Comparison of ENCODE assay signal across 9 mouse cellular contexts in genomic region chr15:96170986-96171769, GRCm38 (mm10).
DNase-seq lines count a peak whose midpoint lies in the region; ATAC-seq and TF ChIP-seq lines count a peak whose summit lies in the region.
"Had no signal": no experiment of that assay in that cellular context is flagged by ENCODE, and none has a peak within 500 bp of the region (broad histone marks: within the 10 kb centered on the region; RNA-seq: fewer than 3 reads in every experiment).

No protein-coding gene starts in this region.

- no peak for DNase-seq in heart, postnatal 0 days (ENCODE audit: low spot score)
- DNase-seq in heart, postnatal 36 days, result no peak
- DNase-seq in cerebellum, adult 9-11 months, result peak; percentile 60
- DNase-seq in limb, embryonic 11.5 days (ENCODE audit: low spot score), result peak; percentile 43
- no peak for DNase-seq in adrenal gland, postnatal 25 days

- no peak for TF ChIP-seq EP300 in heart, postnatal 0 days (IDR thresholded peaks at IDR 0.05; ENCODE audit: low read depth)

- intact Hi-C loops in heart, postnatal 36 days (cut with DNase I), result no loop called here

- ATAC-seq in heart, postnatal 0 days (ENCODE audit: insufficient read depth, low read depth), result no peak
- ATAC-seq in hindbrain, embryonic 13.5 days (ENCODE audit: low FRiP score), result peak; percentile 52; the same call in 1 of the 2 replicates
- peak; percentile 51; the same call in 1 of the 2 replicates for ATAC-seq in limb, embryonic 11.5 days (ENCODE audit: insufficient number of reproducible peaks, low FRiP score, low TSS enrichment, low read depth)
- ATAC-seq in neural tube, embryonic 12.5 days (ENCODE audit: low FRiP score, low read depth), result no peak
- no peak for ATAC-seq in CD4-positive, CD25-positive, alpha-beta regulatory T cell, adult 4 months

- H3K4me2 ChIP-seq in heart, postnatal 0 days (ENCODE audit: low read depth, low read length), result peak overlapping the region; percentile 39
- peak overlapping the region; percentile 50 for H3K4me2 ChIP-seq in hindbrain, embryonic 13.5 days
- peak overlapping the region; percentile 54 for H3K4me2 ChIP-seq in limb, embryonic 11.5 days (ENCODE audit: low read depth, severe bottlenecking)
- peak overlapping the region; percentile 49 for H3K4me2 ChIP-seq in neural tube, embryonic 12.5 days (replicated peaks)

- no peaks in the 10 kb centered on the region for H3K9me3 ChIP-seq in heart, postnatal 0 days (replicated peaks; ENCODE audit: control insufficient read depth, low read length)
- no peaks in the 10 kb centered on the region for H3K9me3 ChIP-seq in hindbrain, embryonic 13.5 days
- no peaks in the 10 kb centered on the region for H3K9me3 ChIP-seq in limb, embryonic 11.5 days (ENCODE audit: control insufficient read depth, low read length)
- H3K9me3 ChIP-seq in neural tube, embryonic 12.5 days, result no peaks in the 10 kb centered on the region

- H3K9ac ChIP-seq in heart, postnatal 0 days (replicated peaks; ENCODE audit: low read depth, low read length), result no peak overlapping the region
- H3K9ac ChIP-seq in hindbrain, embryonic 13.5 days, result no peak overlapping the region; the same call in 1 of the 2 replicates
- H3K9ac ChIP-seq in limb, embryonic 11.5 days (ENCODE audit: low read length), result no peak overlapping the region
- H3K9ac ChIP-seq in neural tube, embryonic 12.5 days, result no peak overlapping the region

- H3K4me3 ChIP-seq in heart, postnatal 0 days (ENCODE audit: low read depth, low read length), result no peak overlapping the region
- peak overlapping the region; percentile 32 for H3K4me3 ChIP-seq in hindbrain, embryonic 13.5 days
- H3K4me3 ChIP-seq in limb, embryonic 11.5 days (ENCODE audit: low read depth, low read length), result peak overlapping the region; percentile 18
- H3K4me3 ChIP-seq in neural tube, embryonic 12.5 days, result no peak overlapping the region

- H3K4me1 ChIP-seq in heart, postnatal 0 days (ENCODE audit: control insufficient read depth, insufficient read depth), result no peaks in the 10 kb centered on the region; the same call in 1 of the 2 replicates
- peaks cover 13% of the 10 kb centered on the region for H3K4me1 ChIP-seq in hindbrain, embryonic 13.5 days (replicated peaks)
- H3K4me1 ChIP-seq in limb, embryonic 11.5 days (ENCODE audit: control insufficient read depth, insufficient read depth, low read length), result 0 out of 2 replicates have a peak, but pooled peaks cover 5% of the 10 kb centered on the region
- peaks cover 6% of the 10 kb centered on the region for H3K4me1 ChIP-seq in neural tube, embryonic 12.5 days

- no peak for TF ChIP-seq CTCF in heart, postnatal 0 days (IDR thresholded peaks at IDR 0.05; ENCODE audit: low read depth)

- 0 out of 2 replicates have a peak, but pooled peaks cover 6% of the 10 kb centered on the region for H3K27me3 ChIP-seq in heart, postnatal 0 days (ENCODE audit: control insufficient read depth, insufficient read depth, low read length)
- peaks cover 9% of the 10 kb centered on the region; the same call in 1 of the 2 replicates for H3K27me3 ChIP-seq in hindbrain, embryonic 13.5 days
- peaks cover 3% of the 10 kb centered on the region; the same call in 1 of the 2 replicates for H3K27me3 ChIP-seq in limb, embryonic 11.5 days (ENCODE audit: control insufficient read depth, insufficient read depth, low read length)
- peaks cover 6% of the 10 kb centered on the region; the same call in 1 of the 2 replicates for H3K27me3 ChIP-seq in neural tube, embryonic 12.5 days (replicated peaks)

- WGBS in heart, postnatal 0 days, result 18% methylated on average over 22 of the region's 22 CpGs
- WGBS in hindbrain, embryonic 13.5 days, result 11% methylated on average over 22 of the region's 22 CpGs
- 12% methylated on average over 22 of the region's 22 CpGs for WGBS in limb, embryonic 11.5 days
- 15% methylated on average over 22 of the region's 22 CpGs for WGBS in neural tube, embryonic 12.5 days

- H3K36me3 ChIP-seq in heart, postnatal 0 days (replicated peaks; ENCODE audit: control insufficient read depth, insufficient read depth, low read length), result no peaks in the 10 kb centered on the region
- no peaks in the 10 kb centered on the region for H3K36me3 ChIP-seq in hindbrain, embryonic 13.5 days
- H3K36me3 ChIP-seq in limb, embryonic 11.5 days (ENCODE audit: control insufficient read depth, insufficient read depth, low read length), result no peaks in the 10 kb centered on the region
- H3K36me3 ChIP-seq in neural tube, embryonic 12.5 days, result no peaks in the 10 kb centered on the region

- H3K27ac ChIP-seq in heart, postnatal 0 days (ENCODE audit: low read depth), result no peak overlapping the region
- no peak overlapping the region for H3K27ac ChIP-seq in hindbrain, embryonic 13.5 days
- no peak overlapping the region for H3K27ac ChIP-seq in limb, embryonic 11.5 days (replicated peaks; ENCODE audit: low read depth, low read length)
- no peak overlapping the region for H3K27ac ChIP-seq in neural tube, embryonic 12.5 days
- H3K27ac ChIP-seq: macrophage had no signal

Comparison
In these comparisons a context has a peak if more than half of its experiments do, and no peak if none do; other contexts are left out.
1. ATAC-seq: peak in hindbrain, embryonic 13.5 days (single experiment) and limb, embryonic 11.5 days (single experiment); none in heart, postnatal 0 days (single experiment), neural tube, embryonic 12.5 days (single experiment) and CD4-positive, CD25-positive, alpha-beta regulatory T cell, adult 4 months (single experiment).
2. DNase-seq: peak in cerebellum, adult 9-11 months (single experiment) and limb, embryonic 11.5 days (single experiment); none in heart, postnatal 0 days (single experiment), heart, postnatal 36 days (0 of 2) and adrenal gland, postnatal 25 days (single experiment).
3. H3K4me3 ChIP-seq: peak in hindbrain, embryonic 13.5 days (single experiment) and limb, embryonic 11.5 days (single experiment); none in heart, postnatal 0 days (single experiment) and neural tube, embryonic 12.5 days (single experiment).
4. Peak in every context shown above with its lines, with median percentiles within 50 percentile points of each other: H3K4me2 ChIP-seq.